Mouse (Mus musculus) embryonic facial prominence, embryonic 15.5 days (tissue): ENCODE data around the gene Nr3c2. TPM values are rescaled to one million over a fixed set of nuclear protein-coding genes. Genes with fewer than 3 reads are reported as not detected.

Source experiments
- ATAC-seq: fragments of 200-750 bp; cut with Nextera tagmentation; 2 replicates; pipeline ENCODE4 v1.8.0; 2017; ENCODE audit warnings: low read depth, moderate TSS enrichment; ENCODE audit not compliant: insufficient number of reproducible peaks, low FRiP score, low TSS enrichment
- H3K27ac ChIP-seq: fragments of 300-500 bp; sonication (generic); replicated peaks from 2 replicates; pipeline ENCODE4 v1.5.1; 2015; ENCODE audit warnings: mild to moderate bottlenecking, inconsistent platforms
- H3K27me3 ChIP-seq: fragments of 300-500 bp; sonication (generic); 2 replicates; pipeline ENCODE4 v1.6.1; 2015; ENCODE audit warnings: inconsistent platforms
- H3K36me3 ChIP-seq: fragments of 300-500 bp; sonication (generic); 2 replicates; pipeline ENCODE4 v1.6.1; 2015; ENCODE audit warnings: mild to moderate bottlenecking, inconsistent platforms
- H3K4me1 ChIP-seq: fragments of 300-500 bp; sonication (generic); 2 replicates; pipeline ENCODE4 v1.6.1; 2015; ENCODE audit warnings: inconsistent platforms
- H3K4me2 ChIP-seq: fragments of 300-500 bp; sonication (generic); replicated peaks from 2 replicates; pipeline ENCODE4 v1.6.1; 2015; ENCODE audit warnings: mild to moderate bottlenecking, inconsistent platforms
- H3K4me3 ChIP-seq: fragments of 300-500 bp; sonication (generic); replicated peaks from 2 replicates; pipeline ENCODE4 v1.5.1; 2015; ENCODE audit warnings: mild to moderate bottlenecking, inconsistent platforms
- H3K9ac ChIP-seq: fragments of 300-500 bp; sonication (generic); 2 replicates; pipeline ENCODE4 v1.6.1; 2015; ENCODE audit warnings: inconsistent platforms
- H3K9me3 ChIP-seq: fragments of 300-500 bp; sonication (generic); replicated peaks from 2 replicates; pipeline ENCODE4 v1.6.1; 2016; ENCODE audit warnings: inconsistent platforms
- WGBS: fragments of 180-500 bp; shearing (Covaris S2); methylation state at CpG from one replicate; pipeline ENCODE4 v1.1.7; 2015; 5-methylcytosine and 5-hydroxymethylcytosine counted together
- polyA plus RNA-seq: library from polyadenylated mRNA; unstranded; fragments of >200 nt; fragmentation: Nextera tagmentation; extraction: Ambion mirVana; gene quantifications from 2 replicates; pipeline ENCODE4 v1.2.1, GENCODE M21; 2015

The Nr3c2 gene
- polyA plus RNA-seq, 1 experiment from 2014 or later, result 5.8 TPM

GRCm38 (mm10) chr8:76902205-76903078, 3.2 kb downstream of the Nr3c2 start:
- no peak; the same call in 1 of the 2 replicates for ATAC-seq
- WGBS, result under 1% methylated on average over 33 of the region's 35 CpGs
- H3K4me3 ChIP-seq, result peak overlapping the region; percentile 64
- peak overlapping the region; percentile 98 for H3K4me2 ChIP-seq
- no peak overlapping the region for H3K27ac ChIP-seq
- peak overlapping the region; percentile 42; the same call in 1 of the 2 replicates for H3K9ac ChIP-seq
- H3K36me3 ChIP-seq, result no peaks in the 10 kb centered on the region
- peaks cover 26% of the 10 kb centered on the region for H3K4me1 ChIP-seq
- H3K27me3 ChIP-seq, result peaks cover 32% of the 10 kb centered on the region
- no peaks in the 10 kb centered on the region for H3K9me3 ChIP-seq

- H3K4me1 ChIP-seq, result no peaks in the 10 kb centered on the region
- no peak overlapping the region for H3K4me3 ChIP-seq
- ATAC-seq, result no peak
- H3K36me3 ChIP-seq, result no peaks in the 10 kb centered on the region
- H3K4me2 ChIP-seq, result no peak overlapping the region
- no peaks in the 10 kb centered on the region for H3K27me3 ChIP-seq
- no peaks in the 10 kb centered on the region for H3K9me3 ChIP-seq
- H3K27ac ChIP-seq, result no peak overlapping the region
- no peak overlapping the region for H3K9ac ChIP-seq
These were observed 12.0 kb downstream of the Nr3c2 start for GRCm38 (mm10) chr8:76911206-76911605.

DNA sequence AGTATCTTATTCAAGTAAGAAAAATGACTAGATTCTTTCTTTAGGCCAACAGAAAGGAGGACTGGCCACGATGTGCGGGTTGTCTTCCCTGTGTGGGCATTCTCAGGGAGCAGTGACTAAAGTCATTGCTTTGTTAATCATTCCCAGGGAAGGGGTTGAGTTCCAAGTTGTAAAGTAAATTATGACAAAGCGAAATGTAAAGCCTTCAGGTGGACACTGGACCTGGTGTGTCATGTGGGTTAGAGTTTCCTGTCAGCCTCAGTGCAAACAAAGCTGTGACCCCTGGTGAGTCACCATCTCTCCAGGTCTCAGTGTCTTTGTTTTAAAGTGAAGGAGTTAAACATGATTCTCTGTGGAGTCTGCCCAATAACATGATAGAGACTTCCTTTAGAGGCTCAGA, 13.4 kb downstream of the Nr3c2 start:
- Histone ChIP-seq H3K27me3 (no peaks in the 10 kb centered on the region), H3K4me2 (no peak overlapping the region), H3K9me3 (no peaks in the 10 kb centered on the region), H3K27ac (no peak overlapping the region), H3K36me3 (no peaks in the 10 kb centered on the region), H3K4me3 (no peak overlapping the region), H3K9ac (no peak overlapping the region), H3K4me1 (no peaks in the 10 kb centered on the region)
- WGBS, result 84% methylated on average over 3 of the region's 3 CpGs
- ATAC-seq, result no peak

DNA sequence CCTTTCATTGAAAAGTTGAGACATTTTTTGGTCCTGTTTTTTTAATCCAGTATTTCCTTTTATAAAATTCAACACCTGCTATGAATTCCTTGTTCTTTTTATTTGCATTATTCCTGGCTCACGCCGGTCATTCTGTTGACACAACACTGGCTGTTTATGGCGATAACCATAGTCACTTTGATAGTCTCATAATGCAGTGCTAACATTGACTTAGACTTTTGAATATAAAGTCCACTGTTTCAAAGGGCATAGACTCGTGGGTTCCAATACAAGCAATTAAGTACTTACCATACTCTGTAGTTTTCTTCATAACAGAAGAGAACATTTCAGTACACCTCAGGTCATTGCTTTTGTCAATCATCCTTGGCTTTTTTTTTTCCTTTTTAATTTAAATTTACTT, 14.0 kb downstream of the Nr3c2 start:
- Histone ChIP-seq H3K4me2 (no peak overlapping the region), H3K9ac (no peak overlapping the region), H3K27me3 (no peaks in the 10 kb centered on the region), H3K9me3 (no peaks in the 10 kb centered on the region), H3K27ac (no peak overlapping the region), H3K4me3 (no peak overlapping the region), H3K4me1 (no peaks in the 10 kb centered on the region), H3K36me3 (no peaks in the 10 kb centered on the region)
- 82% methylated on average over 4 of the region's 4 CpGs for WGBS
- ATAC-seq, result no peak

DNA sequence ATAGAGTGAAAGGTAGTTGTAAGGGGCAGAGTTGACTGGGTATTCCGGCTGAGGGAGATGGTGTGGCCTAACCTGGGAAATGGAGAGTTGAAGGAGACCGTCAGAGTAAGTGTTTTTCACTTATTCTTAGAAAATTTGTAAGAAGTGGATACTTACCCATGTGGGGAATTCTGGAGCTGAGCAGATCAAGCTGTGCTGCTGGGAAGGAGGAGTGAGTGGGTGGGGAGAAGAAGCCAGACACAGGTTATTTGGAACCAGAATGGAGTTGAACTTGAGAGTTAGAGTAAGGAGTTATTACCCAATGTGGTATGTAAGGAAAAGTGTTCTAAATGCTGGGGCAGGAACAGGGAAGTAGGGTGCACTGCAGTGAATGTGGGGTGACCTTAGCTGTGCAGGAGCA, 16.0 kb downstream of the Nr3c2 start:
- Histone ChIP-seq H3K9ac (no peak overlapping the region), H3K4me1 (no peaks in the 10 kb centered on the region), H3K4me3 (no peak overlapping the region), H3K9me3 (no peaks in the 10 kb centered on the region), H3K36me3 (no peaks in the 10 kb centered on the region), H3K27me3 (no peaks in the 10 kb centered on the region), H3K27ac (no peak overlapping the region), H3K4me2 (no peak overlapping the region)
- WGBS, result 93% methylated on average over 2 of the region's 2 CpGs
- ATAC-seq, result no peak

DNA sequence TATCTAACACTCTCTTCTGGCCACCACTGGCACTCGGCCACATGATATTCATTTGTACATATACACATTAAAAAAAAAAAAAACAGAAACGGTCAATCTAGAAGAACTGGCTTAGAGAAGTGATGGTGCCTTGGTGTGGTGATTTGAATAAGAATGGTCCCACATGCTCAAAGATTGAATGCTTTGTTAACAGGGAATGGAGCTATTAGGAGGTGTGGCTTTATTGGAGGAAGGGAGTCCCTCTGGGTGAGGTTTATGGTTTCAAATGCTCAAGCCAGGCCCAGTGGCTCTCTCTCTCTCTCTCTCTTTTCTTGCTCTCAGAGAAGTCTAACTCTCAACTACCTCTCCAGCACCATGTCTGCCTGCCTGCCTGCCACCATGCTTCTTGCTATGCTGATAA, 20.3 kb downstream of the Nr3c2 start:
- Histone ChIP-seq H3K27ac (no peak overlapping the region), H3K36me3 (no peaks in the 10 kb centered on the region), H3K4me1 (no peaks in the 10 kb centered on the region), H3K9ac (no peak overlapping the region), H3K9me3 (no peaks in the 10 kb centered on the region), H3K27me3 (no peaks in the 10 kb centered on the region), H3K4me3 (no peak overlapping the region), H3K4me2 (no peak overlapping the region)
- ATAC-seq, result no peak
- WGBS, result 93% methylated on average over 2 of the region's 2 CpGs

DNA sequence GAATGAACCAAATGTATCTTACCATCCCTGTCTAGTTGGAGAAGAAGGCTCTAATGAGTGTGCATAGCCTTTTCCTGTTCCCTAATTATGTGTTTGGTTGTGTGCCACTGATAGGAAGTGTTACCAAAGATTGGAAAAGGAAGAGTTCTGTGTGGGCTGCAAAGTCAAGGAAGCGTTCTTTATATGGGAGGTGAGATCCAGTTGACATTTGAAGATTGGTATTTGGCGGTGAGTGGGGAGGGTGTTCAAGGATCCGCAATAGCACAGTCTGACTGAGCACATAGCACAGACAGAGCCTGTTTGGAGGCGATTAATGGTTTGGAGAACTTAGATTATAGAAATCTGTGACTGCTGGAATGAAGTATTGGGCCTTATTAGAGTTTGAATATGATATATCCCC, 24.9 kb downstream of the Nr3c2 start:
- 91% methylated on average over 4 of the region's 4 CpGs for WGBS
- H3K4me3 ChIP-seq, result no peak overlapping the region
- no peak for ATAC-seq

GRCm38 (mm10) chr8:76928326-76928725, 29.1 kb downstream of the Nr3c2 start:
- 89% methylated on average over 1 of the region's 1 CpGs for WGBS
- H3K4me1 ChIP-seq, result no peaks in the 10 kb centered on the region
- H3K9ac ChIP-seq, result no peak overlapping the region

More for the DNA sequence above, 24.9 kb downstream of the Nr3c2 start:
- H3K36me3 ChIP-seq, result no peaks in the 10 kb centered on the region
- H3K9ac ChIP-seq, result no peak overlapping the region
- no peak overlapping the region for H3K27ac ChIP-seq
- no peak overlapping the region for H3K4me2 ChIP-seq
- no peaks in the 10 kb centered on the region for H3K4me1 ChIP-seq
- no peaks in the 10 kb centered on the region for H3K27me3 ChIP-seq
- no peaks in the 10 kb centered on the region for H3K9me3 ChIP-seq

DNA sequence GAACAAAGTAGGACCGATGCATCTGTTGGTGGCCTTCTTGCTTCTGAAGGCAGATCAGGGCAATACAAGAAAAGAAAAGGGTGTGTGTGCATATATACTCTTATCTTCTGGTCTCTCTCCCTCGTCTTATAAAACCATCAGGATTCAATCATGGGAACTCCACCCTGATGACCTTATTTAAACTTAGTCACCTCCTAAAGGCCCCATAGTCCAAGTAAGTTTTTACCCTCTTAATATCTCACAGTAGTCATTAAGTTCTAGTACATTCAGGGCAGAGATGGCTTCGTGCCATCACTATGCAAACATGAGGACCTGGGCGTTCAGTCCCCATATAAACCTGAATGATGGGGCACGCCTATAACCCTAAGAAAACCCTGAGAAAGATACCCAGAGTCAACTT, 29.6 kb downstream of the Nr3c2 start:
- Histone ChIP-seq H3K9ac (no peak overlapping the region), H3K27ac (no peak overlapping the region), H3K27me3 (no peaks in the 10 kb centered on the region), H3K4me1 (no peaks in the 10 kb centered on the region), H3K4me2 (no peak overlapping the region), H3K36me3 (no peaks in the 10 kb centered on the region), H3K9me3 (no peaks in the 10 kb centered on the region), H3K4me3 (no peak overlapping the region)
- no peak for ATAC-seq
- 86% methylated on average over 5 of the region's 5 CpGs for whole genome bisulfite sequencing

More at GRCm38 (mm10) chr8:76928326-76928725, 29.1 kb downstream of the Nr3c2 start:
- ATAC-seq, result no peak
- H3K36me3 ChIP-seq, result no peaks in the 10 kb centered on the region
- no peak overlapping the region for H3K27ac ChIP-seq
- H3K4me2 ChIP-seq, result no peak overlapping the region
- H3K27me3 ChIP-seq, result no peaks in the 10 kb centered on the region
- H3K9me3 ChIP-seq, result no peaks in the 10 kb centered on the region
- no peak overlapping the region for H3K4me3 ChIP-seq

DNA sequence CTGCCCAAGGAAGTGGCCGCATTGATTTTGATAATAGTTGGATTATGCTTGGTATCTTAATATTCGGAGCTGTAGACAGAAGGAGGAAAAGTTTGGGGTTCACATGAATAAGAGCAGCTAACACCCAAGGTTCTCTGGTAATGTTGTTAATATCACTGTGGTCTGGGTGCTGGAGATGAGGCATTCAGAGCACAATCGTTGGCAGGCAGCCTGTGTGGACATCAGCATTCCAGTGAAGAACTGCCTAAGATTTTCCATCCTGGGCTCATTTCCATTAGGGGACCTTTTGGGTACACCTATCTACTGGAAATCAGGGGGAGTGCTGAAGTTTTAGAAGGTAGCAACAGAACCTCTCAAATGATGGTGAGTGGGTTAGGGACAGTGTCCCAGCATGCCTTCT, 65.8 kb downstream of the Nr3c2 start:
- Histone ChIP-seq H3K9me3 (no peaks in the 10 kb centered on the region), H3K9ac (no peak overlapping the region), H3K4me3 (no peak overlapping the region), H3K27ac (no peak overlapping the region), H3K36me3 (no peaks in the 10 kb centered on the region), H3K4me1 (no peaks in the 10 kb centered on the region), H3K4me2 (no peak overlapping the region), H3K27me3 (no peaks in the 10 kb centered on the region)
- WGBS, result 84% methylated on average over 3 of the region's 3 CpGs
- ATAC-seq, result no peak

GRCm38 (mm10) chr8:76971187-76971586, 71.9 kb downstream of the Nr3c2 start:
- ATAC-seq, result no peak
- no peak overlapping the region for H3K4me2 ChIP-seq
- WGBS, result 77% methylated on average over 4 of the region's 4 CpGs
- H3K27me3 ChIP-seq, result no peaks in the 10 kb centered on the region
- H3K4me3 ChIP-seq, result no peak overlapping the region
- no peak overlapping the region for H3K27ac ChIP-seq
- H3K9me3 ChIP-seq, result no peaks in the 10 kb centered on the region
- H3K36me3 ChIP-seq, result no peaks in the 10 kb centered on the region
- peaks cover 13% of the 10 kb centered on the region for H3K4me1 ChIP-seq
- no peak overlapping the region for H3K9ac ChIP-seq
